Mouse (Mus musculus): ENCODE results near the gene Klf13. TPM values are rescaled to one million over a fixed set of nuclear protein-coding genes. Genes with fewer than 3 reads are reported as not detected.

Gene Klf13
- polyA plus RNA-seq, 1 experiment from 2014 or later: 26.9 TPM

GRCm38 (mm10) chr7:63964121-63964520 lies 25.4 kb upstream of the Klf13 start:
- Histone ChIP-seq H3K36me3 (ENCODE audit: control insufficient read depth, insufficient read depth, low read length) (no peaks in the 10 kb centered on the region), H3K9ac (ENCODE audit: low read length) (no peak overlapping the region), H3K9me3 (ENCODE audit: control insufficient read depth, low read length) (no peaks in the 10 kb centered on the region), H3K4me2 (replicated peaks; ENCODE audit: low read depth) (no peak overlapping the region), H3K27me3 (ENCODE audit: control insufficient read depth, insufficient read depth, low read length) (no peaks in the 10 kb centered on the region), H3K27ac (replicated peaks) (no peak overlapping the region), H3K4me1 (replicated peaks; ENCODE audit: control insufficient read depth, insufficient read depth) (no peaks in the 10 kb centered on the region), H3K4me3 (ENCODE audit: low read depth, low read length) (no peak overlapping the region)
- DNase-seq (ENCODE audit: low spot score): no peak
- 80% methylated on average over 6 of the region's 6 CpGs for WGBS
- ATAC-seq (ENCODE audit: low FRiP score, low TSS enrichment): no peak
- no peak for TF ChIP-seq EP300 (optimal IDR thresholded peaks at IDR 0.05)
- TF ChIP-seq CTCF (IDR thresholded peaks at IDR 0.05; ENCODE audit: low read depth): 0 out of 2 replicates have a peak, but pooled peaks have one; percentile 14

GRCm38 (mm10) chr7:63963632-63964031 lies 24.9 kb upstream of the Klf13 start:
- ATAC-seq (ENCODE audit: low FRiP score, low TSS enrichment): no peak
- no peaks in the 10 kb centered on the region for H3K9me3 ChIP-seq (ENCODE audit: control insufficient read depth, low read length)

GRCm38 (mm10) chr7:63957872-63958640 lies 19.3 kb upstream of the Klf13 start:
- Histone ChIP-seq H3K9ac (ENCODE audit: low read length) (no peak overlapping the region), H3K4me1 (replicated peaks; ENCODE audit: control insufficient read depth, insufficient read depth) (no peaks in the 10 kb centered on the region), H3K9me3 (ENCODE audit: control insufficient read depth, low read length) (no peaks in the 10 kb centered on the region), H3K36me3 (ENCODE audit: control insufficient read depth, insufficient read depth, low read length) (no peaks in the 10 kb centered on the region), H3K4me3 (ENCODE audit: low read depth, low read length) (no peak overlapping the region), H3K27ac (replicated peaks) (no peak overlapping the region), H3K27me3 (ENCODE audit: control insufficient read depth, insufficient read depth, low read length) (no peaks in the 10 kb centered on the region), H3K4me2 (replicated peaks; ENCODE audit: low read depth) (no peak overlapping the region)
- ATAC-seq (ENCODE audit: low FRiP score, low TSS enrichment): no peak
- 83% methylated on average over 12 of the region's 12 CpGs for WGBS
- DNase-seq (ENCODE audit: low spot score): no peak
- no peak for TF ChIP-seq EP300 (optimal IDR thresholded peaks at IDR 0.05)

More at GRCm38 (mm10) chr7:63963632-63964031, 24.9 kb upstream of the Klf13 start:
- Histone ChIP-seq H3K36me3 (ENCODE audit: control insufficient read depth, insufficient read depth, low read length) (no peaks in the 10 kb centered on the region), H3K4me2 (replicated peaks; ENCODE audit: low read depth) (no peak overlapping the region), H3K9ac (ENCODE audit: low read length) (no peak overlapping the region), H3K27ac (replicated peaks) (no peak overlapping the region), H3K4me3 (ENCODE audit: low read depth, low read length) (no peak overlapping the region), H3K4me1 (replicated peaks; ENCODE audit: control insufficient read depth, insufficient read depth) (no peaks in the 10 kb centered on the region), H3K27me3 (ENCODE audit: control insufficient read depth, insufficient read depth, low read length) (no peaks in the 10 kb centered on the region)
- no peak for DNase-seq (ENCODE audit: low spot score)
- TF ChIP-seq CTCF (IDR thresholded peaks at IDR 0.05; ENCODE audit: low read depth): no peak
- no peak for TF ChIP-seq EP300 (optimal IDR thresholded peaks at IDR 0.05)
- WGBS: 65% methylated on average over 5 of the region's 5 CpGs

GRCm38 (mm10) chr7:63956981-63957713 lies 18.4 kb upstream of the Klf13 start:
- no peaks in the 10 kb centered on the region for H3K9me3 ChIP-seq (ENCODE audit: control insufficient read depth, low read length)
- H3K27me3 ChIP-seq (ENCODE audit: control insufficient read depth, insufficient read depth, low read length): no peaks in the 10 kb centered on the region
- DNase-seq (ENCODE audit: low spot score) (peak; percentile 73), ATAC-seq (ENCODE audit: low FRiP score, low TSS enrichment) (peak; percentile 72)
- no peak overlapping the region for H3K4me2 ChIP-seq (replicated peaks; ENCODE audit: low read depth)
- no peaks in the 10 kb centered on the region for H3K4me1 ChIP-seq (replicated peaks; ENCODE audit: control insufficient read depth, insufficient read depth)
- no peak for TF ChIP-seq CTCF (IDR thresholded peaks at IDR 0.05; ENCODE audit: low read depth)
- no peak for TF ChIP-seq EP300 (optimal IDR thresholded peaks at IDR 0.05)
- H3K9ac ChIP-seq (ENCODE audit: low read length): no peak overlapping the region
- H3K36me3 ChIP-seq (ENCODE audit: control insufficient read depth, insufficient read depth, low read length): no peaks in the 10 kb centered on the region
- H3K27ac ChIP-seq (replicated peaks): peak overlapping the region; percentile 61
- H3K4me3 ChIP-seq (ENCODE audit: low read depth, low read length): no peak overlapping the region
- 25% methylated on average over 16 of the region's 16 CpGs for WGBS

- Histone ChIP-seq H3K27ac (replicated peaks) (peak overlapping the region; percentile 61), H3K9me3 (ENCODE audit: control insufficient read depth, low read length) (no peaks in the 10 kb centered on the region), H3K4me3 (ENCODE audit: low read depth, low read length) (no peak overlapping the region), H3K27me3 (ENCODE audit: control insufficient read depth, insufficient read depth, low read length) (no peaks in the 10 kb centered on the region), H3K36me3 (ENCODE audit: control insufficient read depth, insufficient read depth, low read length) (no peaks in the 10 kb centered on the region), H3K4me1 (replicated peaks; ENCODE audit: control insufficient read depth, insufficient read depth) (no peaks in the 10 kb centered on the region), H3K4me2 (replicated peaks; ENCODE audit: low read depth) (no peak overlapping the region), H3K9ac (ENCODE audit: low read length) (no peak overlapping the region)
- WGBS: 64% methylated on average over 14 of the region's 14 CpGs
- ATAC-seq (ENCODE audit: low FRiP score, low TSS enrichment): peak; percentile 75
- DNase-seq (ENCODE audit: low spot score): peak; percentile 55
- no peak for TF ChIP-seq EP300 (optimal IDR thresholded peaks at IDR 0.05)
- TF ChIP-seq CTCF (IDR thresholded peaks at IDR 0.05; ENCODE audit: low read depth): no peak
These were observed 17.6 kb upstream of the Klf13 start for GRCm38 (mm10) chr7:63956138-63956823.
